Mouse (Mus musculus) liver, postnatal 0 days (tissue): ENCODE measurements around the gene Gm7534. TPM values are rescaled to one million over a fixed set of nuclear protein-coding genes. Genes with fewer than 3 reads are reported as not detected.
A peak's percentile ranks its signal among the peaks of the same experiment; 100 is the strongest.

Source experiments
- ATAC-seq: fragments of 200-750 bp; cut with Nextera tagmentation; 2 replicates; pipeline ENCODE4 v1.8.0; 2017; ENCODE audit warnings: mild to moderate bottlenecking, moderate library complexity
- DNase-seq: peaks from one replicate; pipeline ENCODE4 v3.0.0-alpha.2; 2016
- H3K27ac ChIP-seq: fragments of 300-500 bp; sonication (generic); 2 replicates; pipeline ENCODE4 v1.5.1; 2014; ENCODE audit warnings: antibody characterized with exemption, moderate library complexity, mild to moderate bottlenecking, low read depth
- H3K27me3 ChIP-seq: fragments of 300-500 bp; sonication (generic); 2 replicates; pipeline ENCODE4 v1.6.1; 2014; ENCODE audit warnings: low read length, control low read depth, mixed read lengths; ENCODE audit not compliant: insufficient read depth
- H3K36me3 ChIP-seq: fragments of 300-500 bp; sonication (generic); replicated peaks from 2 replicates; pipeline ENCODE4 v1.6.1; 2014; ENCODE audit warnings: mild to moderate bottlenecking, control low read depth, low read length, moderate library complexity, mixed read lengths; ENCODE audit not compliant: insufficient read depth
- H3K4me1 ChIP-seq: fragments of 300-500 bp; sonication (generic); 2 replicates; pipeline ENCODE4 v1.6.1; 2014; ENCODE audit warnings: antibody characterized with exemption, mild to moderate bottlenecking, control low read depth; ENCODE audit not compliant: insufficient read depth
- H3K4me2 ChIP-seq: fragments of 300-500 bp; sonication (generic); 2 replicates; pipeline ENCODE4 v1.6.1; 2014; ENCODE audit warnings: low read depth, mild to moderate bottlenecking, low read length, moderate library complexity, mixed read lengths
- H3K4me3 ChIP-seq: fragments of 300-500 bp; sonication (generic); 2 replicates; pipeline ENCODE4 v1.5.1; 2014; ENCODE audit warnings: low read depth, low read length
- H3K9ac ChIP-seq: fragments of 300-500 bp; sonication (generic); replicated peaks from 2 replicates; pipeline ENCODE4 v1.6.1; 2014; ENCODE audit warnings: mild to moderate bottlenecking, moderate library complexity
- H3K9me3 ChIP-seq: fragments of 300-500 bp; sonication (generic); 2 replicates; pipeline ENCODE4 v1.6.1; 2016; ENCODE audit warnings: mild to moderate bottlenecking, control low read depth, low read length, mixed read lengths
- CTCF ChIP-seq: sonication (generic); IDR thresholded peaks from 2 replicates; pipeline ENCODE4 v1.5.1; 2016; ENCODE audit warnings: antibody characterized with exemption, low read depth
- EP300 ChIP-seq: IDR thresholded peaks from 2 replicates; pipeline ENCODE4 v1.6.1; 2016; ENCODE audit warnings: antibody characterized with exemption, low read depth, mild to moderate bottlenecking
- WGBS: fragments of 180-500 bp; shearing (Covaris S2); extraction: QIAGEN DNeasy Blood & Tissue Kit; methylation state at CpG from one replicate; pipeline ENCODE4 v1.1.7; 2014; ENCODE audit not compliant: insufficient replicate concordance; 5-methylcytosine and 5-hydroxymethylcytosine counted together
- polyA plus RNA-seq: library from polyadenylated mRNA; unstranded; fragments of >200 nt; fragmentation: Nextera tagmentation; extraction: Ambion mirVana; gene quantifications from 2 replicates; pipeline ENCODE4 v1.2.1, GENCODE M21; 2015

The Gm7534 gene
- not detected in 2 replicates for polyA plus RNA-seq

DNA sequence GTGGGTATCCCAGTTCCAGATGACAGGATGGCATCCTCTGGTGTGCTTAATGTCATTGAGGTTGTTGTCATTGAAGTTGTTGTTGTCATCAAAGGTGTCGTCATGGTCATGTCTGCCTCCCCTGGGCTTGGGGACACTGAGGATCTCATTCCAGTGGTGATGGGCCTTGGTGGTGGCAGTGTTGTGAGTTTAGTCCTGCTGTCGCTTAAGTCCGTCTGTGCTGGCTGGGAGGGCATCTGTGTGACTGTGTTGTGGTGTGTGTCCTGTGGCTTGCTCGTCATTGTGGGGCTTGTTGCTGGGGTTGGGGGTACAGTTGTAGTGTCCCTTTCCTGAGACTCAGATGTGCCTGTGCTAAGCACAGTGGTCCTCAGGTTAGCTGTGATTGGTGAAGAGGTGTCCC, at the start of gene Gm7534:
Gene Gm7534, minus strand, starts transcription at position 101 of the 400 bp plus-strand sequence.
- 87% methylated on average over 4 of the region's 4 CpGs for WGBS
- H3K9me3 ChIP-seq, result no peaks in the 10 kb centered on the region
- no peaks in the 10 kb centered on the region for H3K27me3 ChIP-seq
- TF ChIP-seq EP300 (no peak), CTCF (no peak)
- no peak within 1 kb of the TSS for H3K9ac ChIP-seq
- H3K4me3 ChIP-seq, result no peak within 1 kb of the TSS
- no peaks in the 10 kb centered on the region for H3K4me1 ChIP-seq
- no peak within 1 kb of the TSS for H3K4me2 ChIP-seq
- no peak for ATAC-seq
- DNase-seq, result no peak
- H3K36me3 ChIP-seq, result no peaks in the 10 kb centered on the region
- no peak within 1 kb of the TSS for H3K27ac ChIP-seq

DNA sequence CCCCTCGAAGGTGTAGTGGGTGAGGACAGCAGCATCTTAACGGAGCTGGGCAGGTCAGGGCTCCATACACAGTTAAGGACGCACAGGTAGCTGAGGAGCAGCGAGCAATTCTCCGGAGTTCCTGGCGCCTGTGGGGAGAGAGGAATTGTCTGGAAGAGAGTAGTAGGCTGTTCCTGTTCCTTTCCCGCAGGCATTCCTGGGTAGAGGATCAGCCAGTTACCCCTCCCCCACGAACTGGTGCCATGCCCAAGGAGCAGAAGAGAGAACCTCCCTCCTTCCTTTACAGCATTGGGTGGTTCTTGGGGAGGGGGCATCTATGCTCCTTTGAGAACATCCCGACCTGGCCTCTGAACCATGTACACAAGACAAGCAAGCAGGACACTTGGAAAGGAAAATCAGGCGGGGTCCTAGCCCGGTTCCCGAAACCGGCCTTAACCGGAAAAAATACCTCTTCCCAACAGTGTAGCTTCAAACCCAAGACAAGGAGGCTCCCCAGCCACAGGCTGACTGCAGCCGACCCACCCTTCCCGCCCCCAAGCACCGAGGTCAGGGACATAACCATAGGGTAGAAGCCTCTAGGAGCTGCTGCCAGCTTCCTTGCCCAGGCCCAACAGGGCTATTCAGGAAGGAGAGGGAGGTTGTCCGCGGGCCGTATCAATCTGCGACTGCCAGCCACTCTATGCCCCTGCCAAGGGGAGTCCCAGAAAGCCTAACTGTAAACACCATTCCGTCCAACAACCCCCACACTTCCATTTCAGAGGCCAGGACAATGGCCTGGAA, 49.5 kb upstream of the Gm7534 start:
- no peak for DNase-seq

DNA sequence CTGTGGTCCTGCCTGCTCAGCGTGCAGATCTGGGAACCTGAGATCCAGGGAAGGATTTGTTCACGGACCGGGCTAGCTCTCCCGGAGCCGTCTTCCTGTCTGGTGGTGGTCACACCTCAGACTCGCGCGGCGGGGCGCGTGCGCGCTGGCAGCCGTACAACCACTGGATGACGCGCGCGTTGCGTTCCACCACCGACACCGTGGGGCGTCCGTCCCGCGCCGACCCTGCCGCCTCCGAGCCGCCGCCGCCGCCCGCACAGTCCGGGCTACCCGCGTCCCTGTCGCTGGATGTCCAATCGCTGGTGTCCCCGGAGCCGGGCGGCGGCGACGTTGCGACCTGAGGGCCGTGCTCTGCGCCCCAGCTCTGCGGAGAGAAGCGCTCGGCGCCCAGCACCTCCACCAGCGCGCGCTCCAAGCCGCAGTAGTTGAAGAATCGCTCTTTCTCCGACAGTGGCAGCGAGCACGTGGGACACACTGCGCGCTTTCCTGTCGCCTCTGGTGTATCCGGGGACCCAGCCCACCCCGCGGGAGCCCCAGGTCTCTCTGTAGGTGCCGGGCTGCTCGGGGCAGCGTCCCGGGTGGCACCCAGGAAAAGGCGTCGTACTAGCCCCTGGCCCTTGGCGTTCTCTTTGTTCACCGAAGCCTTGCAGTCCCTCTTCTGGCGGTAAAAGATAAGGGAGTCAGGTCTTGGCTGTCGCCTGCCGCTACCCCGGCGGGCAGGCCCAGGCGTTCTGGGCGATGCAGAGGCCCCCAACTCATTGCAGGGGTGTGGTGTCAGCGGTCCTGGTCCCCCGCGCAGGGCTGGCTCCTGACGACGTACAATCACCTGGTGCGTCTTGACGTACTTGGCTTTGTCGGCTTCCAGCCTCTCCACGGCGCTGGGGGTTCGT, 48.7 kb upstream of the Gm7534 start:
- TF ChIP-seq EP300, result no peak
- TF ChIP-seq CTCF, result no peak
- Histone ChIP-seq H3K9ac (no peak overlapping the region), H3K9me3 (no peaks in the 10 kb centered on the region), H3K4me2 (peak overlapping the region; percentile 69), H3K36me3 (no peaks in the 10 kb centered on the region), H3K27me3 (peaks cover 87% of the 10 kb centered on the region), H3K4me1 (peaks cover 30% of the 10 kb centered on the region), H3K27ac (no peak overlapping the region), H3K4me3 (peak overlapping the region; percentile 37)
- DNase-seq (no peak), ATAC-seq (no peak)
- WGBS, result 3% methylated on average over 90 of the region's 91 CpGs

More for the DNA sequence above, 49.5 kb upstream of the Gm7534 start:
- ATAC-seq, result no peak
- TF ChIP-seq EP300, result no peak
- TF ChIP-seq CTCF, result no peak
- Histone ChIP-seq H3K9ac (no peak overlapping the region), H3K27me3 (peaks cover 81% of the 10 kb centered on the region), H3K36me3 (no peaks in the 10 kb centered on the region), H3K4me3 (no peak overlapping the region), H3K4me1 (peaks cover 30% of the 10 kb centered on the region), H3K27ac (no peak overlapping the region), H3K4me2 (peak overlapping the region; percentile 69), H3K9me3 (no peaks in the 10 kb centered on the region)
- 20% methylated on average over 22 of the region's 22 CpGs for WGBS

DNA sequence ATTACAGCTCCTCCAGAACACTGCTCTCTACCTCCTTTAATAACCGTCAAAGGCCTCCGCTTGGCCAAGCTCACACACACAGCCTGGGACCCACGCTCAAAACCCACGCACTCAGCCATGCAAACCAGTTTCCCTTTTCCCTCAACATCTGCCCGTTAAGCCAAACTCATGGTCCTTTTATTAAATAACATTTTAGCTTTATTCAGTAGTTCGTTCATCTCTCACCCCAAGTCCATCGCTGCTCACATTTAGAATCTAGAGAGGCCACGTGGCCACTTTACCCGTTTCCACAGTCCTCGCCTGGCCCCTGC, 48.1 kb upstream of the Gm7534 start:
- Histone ChIP-seq H3K9ac (no peak overlapping the region), H3K9me3 (no peaks in the 10 kb centered on the region), H3K27ac (no peak overlapping the region), H3K4me3 (peak overlapping the region; percentile 37), H3K4me1 (peaks cover 27% of the 10 kb centered on the region), H3K27me3 (peaks cover 90% of the 10 kb centered on the region), H3K36me3 (no peaks in the 10 kb centered on the region), H3K4me2 (peak overlapping the region; percentile 69)
- ATAC-seq (no peak), DNase-seq (no peak)
- WGBS, result 22% methylated on average over 10 of the region's 10 CpGs
- TF ChIP-seq EP300 (no peak), CTCF (no peak)

DNA sequence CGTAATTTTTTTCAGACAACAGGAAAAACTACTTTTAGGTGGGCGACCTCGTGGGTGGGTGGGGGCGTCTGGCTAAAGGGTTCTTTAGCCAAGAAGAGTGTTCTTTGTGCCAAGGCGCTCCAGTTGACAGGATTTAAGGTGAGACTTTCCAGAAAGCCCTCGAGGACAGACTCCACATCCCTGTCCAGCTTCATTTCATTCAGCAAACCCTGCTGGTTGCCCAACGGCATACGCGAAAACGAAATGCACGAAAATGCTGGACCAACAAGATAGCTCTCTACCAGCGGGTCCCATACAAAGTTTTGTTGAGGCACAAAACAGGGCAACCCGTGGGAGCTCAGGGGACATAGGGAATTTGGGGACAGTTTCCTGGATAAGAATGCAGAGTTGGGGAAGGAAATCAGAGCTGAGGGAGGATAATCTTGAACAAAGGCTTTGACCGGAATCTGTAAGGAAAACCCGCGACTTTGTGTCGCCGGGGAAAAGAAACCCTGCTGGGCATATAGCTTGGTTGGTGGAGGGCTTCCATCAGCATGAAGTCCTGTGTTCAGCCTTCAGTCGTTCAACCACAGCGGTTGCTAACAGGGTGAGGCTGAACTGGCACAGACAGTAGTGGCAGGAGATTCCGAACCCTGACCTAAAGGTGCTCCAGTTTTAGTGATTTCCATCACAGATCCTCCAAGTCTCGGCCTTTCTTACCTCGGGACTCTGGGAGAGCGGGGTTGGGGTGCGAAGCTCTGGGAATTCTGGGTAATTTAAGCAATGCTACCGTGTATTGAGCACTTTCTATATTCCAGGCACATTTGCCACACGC, 47.5 kb upstream of the Gm7534 start:
- H3K4me3 ChIP-seq, result peak overlapping the region; percentile 37
- DNase-seq (no peak), ATAC-seq (no peak)
- peaks cover 89% of the 10 kb centered on the region for H3K27me3 ChIP-seq
- TF ChIP-seq CTCF (no peak), EP300 (no peak)
- H3K9ac ChIP-seq, result no peak overlapping the region
- peaks cover 30% of the 10 kb centered on the region for H3K4me1 ChIP-seq
- H3K27ac ChIP-seq, result no peak overlapping the region
- 30% methylated on average over 27 of the region's 27 CpGs for WGBS
- no peaks in the 10 kb centered on the region for H3K9me3 ChIP-seq
- no peaks in the 10 kb centered on the region for H3K36me3 ChIP-seq
- H3K4me2 ChIP-seq, result peak overlapping the region; percentile 69
